Mouse (Mus musculus) stomach, postnatal 0 days (tissue): ENCODE results near the gene Bptf. TPM values are rescaled to one million over a fixed set of nuclear protein-coding genes. Genes with fewer than 3 reads are reported as not detected.

Source experiments
- ATAC-seq: fragments of 200-750 bp; cut with Nextera tagmentation; 2 replicates; pipeline ENCODE4 v1.8.0; 2017; ENCODE audit not compliant: low FRiP score, low TSS enrichment
- DNase-seq: peaks from one replicate; pipeline ENCODE4 v3.0.0-alpha.2; 2016; ENCODE audit warnings: low spot score
- H3K27ac ChIP-seq: fragments of 300-500 bp; sonication (generic); replicated peaks from 2 replicates; pipeline ENCODE4 v1.5.1; 2014; ENCODE audit warnings: mild to moderate bottlenecking, control low read depth
- H3K27me3 ChIP-seq: fragments of 300-500 bp; sonication (generic); 2 replicates; pipeline ENCODE4 v1.6.1; 2014; ENCODE audit warnings: low read length; ENCODE audit not compliant: control insufficient read depth, insufficient read depth
- H3K36me3 ChIP-seq: fragments of 300-500 bp; sonication (generic); 2 replicates; pipeline ENCODE4 v1.6.1; 2014; ENCODE audit warnings: low read length, mixed read lengths; ENCODE audit not compliant: control insufficient read depth, insufficient read depth
- H3K4me1 ChIP-seq: fragments of 300-500 bp; sonication (generic); replicated peaks from 2 replicates; pipeline ENCODE4 v1.6.1; 2014; ENCODE audit warnings: antibody characterized with exemption; ENCODE audit not compliant: control insufficient read depth, insufficient read depth
- H3K4me2 ChIP-seq: fragments of 300-500 bp; sonication (generic); replicated peaks from 2 replicates; pipeline ENCODE4 v1.6.1; 2014; ENCODE audit warnings: low read depth, mild to moderate bottlenecking, control low read depth, moderate library complexity
- H3K4me3 ChIP-seq: fragments of 300-500 bp; sonication (generic); 2 replicates; pipeline ENCODE4 v1.5.1; 2014; ENCODE audit warnings: low read depth, low read length, control low read depth
- H3K9ac ChIP-seq: fragments of 300-500 bp; sonication (generic); 2 replicates; pipeline ENCODE4 v1.6.1; 2014; ENCODE audit warnings: mild to moderate bottlenecking, low read length, control low read depth, mixed read lengths
- H3K9me3 ChIP-seq: fragments of 300-500 bp; sonication (generic); 2 replicates; pipeline ENCODE4 v1.6.1; 2016; ENCODE audit warnings: low read length; ENCODE audit not compliant: control insufficient read depth
- CTCF ChIP-seq: IDR thresholded peaks from 2 replicates; pipeline ENCODE4 v1.5.1; 2016; ENCODE audit warnings: antibody characterized with exemption, low read depth, mild to moderate bottlenecking, moderate library complexity
- EP300 ChIP-seq: optimal IDR thresholded peaks from 2 replicates; pipeline ENCODE3; 2016; ENCODE audit warnings: antibody characterized with exemption
- WGBS: fragments of 180-500 bp; shearing (Covaris S2); extraction: QIAGEN DNeasy Blood & Tissue Kit; methylation state at CpG from one replicate; pipeline ENCODE4 v1.1.7; 2014; 5-methylcytosine and 5-hydroxymethylcytosine counted together
- polyA plus RNA-seq: library from polyadenylated mRNA; unstranded; fragments of >200 nt; fragmentation: Nextera tagmentation; extraction: Ambion mirVana; gene quantifications from 2 replicates; pipeline ENCODE4 v1.2.1, GENCODE M21; 2015

The Bptf gene
- polyA plus RNA-seq, 1 experiment from 2014 or later = 11.8 TPM

- Histone ChIP-seq H3K27ac (0 out of 2 replicates have a peak overlapping the region, but pooled peaks have one; percentile 10), H3K9ac (no peak overlapping the region), H3K27me3 (no peaks in the 10 kb centered on the region), H3K9me3 (no peaks in the 10 kb centered on the region), H3K4me3 (no peak overlapping the region), H3K4me1 (no peaks in the 10 kb centered on the region), H3K36me3 (no peaks in the 10 kb centered on the region), H3K4me2 (no peak overlapping the region)
- TF ChIP-seq EP300 (no peak), CTCF (no peak)
- DNase-seq (no peak), ATAC-seq (no peak)
- WGBS = 67% methylated on average over 4 of the region's 4 CpGs
These were observed 6.9 kb downstream of the Bptf start for GRCm38 (mm10) chr11:107125011-107125410.

GRCm38 (mm10) chr11:107124327-107124731 lies 7.6 kb downstream of the Bptf start:
- Histone ChIP-seq H3K9me3 (no peaks in the 10 kb centered on the region), H3K27ac (0 out of 2 replicates have a peak overlapping the region, but pooled peaks have one; percentile 10), H3K36me3 (no peaks in the 10 kb centered on the region), H3K4me1 (no peaks in the 10 kb centered on the region), H3K9ac (no peak overlapping the region), H3K4me3 (no peak overlapping the region), H3K27me3 (no peaks in the 10 kb centered on the region), H3K4me2 (no peak overlapping the region)
- TF ChIP-seq EP300 (no peak), CTCF (no peak)
- 14% methylated on average over 7 of the region's 7 CpGs for WGBS
- peak; percentile 89 for ATAC-seq
- peak; percentile 67 for DNase-seq

- 78% methylated on average over 12 of the region's 12 CpGs for WGBS
- no peak for ATAC-seq
These were observed 14.1 kb downstream of the Bptf start for GRCm38 (mm10) chr11:107117789-107118188.

GRCm38 (mm10) chr11:107113881-107114557 lies 17.9 kb downstream of the Bptf start:
- H3K4me1 ChIP-seq = no peaks in the 10 kb centered on the region; the same call in 1 of the 2 replicates
- no peaks in the 10 kb centered on the region for H3K9me3 ChIP-seq
- WGBS = 22% methylated on average over 10 of the region's 10 CpGs
- H3K36me3 ChIP-seq = peaks cover 11% of the 10 kb centered on the region; the same call in 1 of the 2 replicates
- ATAC-seq (no peak), DNase-seq (no peak)
- no peak overlapping the region for H3K9ac ChIP-seq
- TF ChIP-seq EP300 (no peak), CTCF (no peak)
- no peak overlapping the region for H3K4me3 ChIP-seq
- 0 out of 2 replicates have a peak overlapping the region, but pooled peaks have one; percentile 5 for H3K27ac ChIP-seq
- no peak overlapping the region; the same call in 1 of the 2 replicates for H3K4me2 ChIP-seq
- H3K27me3 ChIP-seq = no peaks in the 10 kb centered on the region

More at GRCm38 (mm10) chr11:107117789-107118188, 14.1 kb downstream of the Bptf start:
- TF ChIP-seq EP300 (no peak), CTCF (no peak)
- Histone ChIP-seq H3K9ac (no peak overlapping the region), H3K4me3 (no peak overlapping the region), H3K27me3 (no peaks in the 10 kb centered on the region), H3K27ac (no peak overlapping the region), H3K4me1 (no peaks in the 10 kb centered on the region; the same call in 1 of the 2 replicates), H3K9me3 (no peaks in the 10 kb centered on the region), H3K4me2 (no peak overlapping the region), H3K36me3 (no peaks in the 10 kb centered on the region)
- DNase-seq = no peak

GRCm38 (mm10) chr11:107113112-107113511 lies 18.8 kb downstream of the Bptf start:
- no peak overlapping the region for H3K4me2 ChIP-seq
- H3K4me1 ChIP-seq = no peaks in the 10 kb centered on the region; the same call in 1 of the 2 replicates
- no peaks in the 10 kb centered on the region for H3K9me3 ChIP-seq
- H3K27ac ChIP-seq = no peak overlapping the region
- H3K9ac ChIP-seq = no peak overlapping the region
- DNase-seq (peak; percentile 42), ATAC-seq (peak; percentile 76)
- WGBS = 56% methylated on average over 4 of the region's 4 CpGs
- H3K27me3 ChIP-seq = no peaks in the 10 kb centered on the region
- no peak overlapping the region for H3K4me3 ChIP-seq
- peaks cover 11% of the 10 kb centered on the region; the same call in 1 of the 2 replicates for H3K36me3 ChIP-seq
- TF ChIP-seq EP300 (no peak), CTCF (peak; percentile 82)

GRCm38 (mm10) chr11:107109669-107110068 lies 22.3 kb downstream of the Bptf start:
- Histone ChIP-seq H3K9me3 (no peaks in the 10 kb centered on the region), H3K4me3 (no peak overlapping the region), H3K4me1 (no peaks in the 10 kb centered on the region; the same call in 1 of the 2 replicates), H3K9ac (no peak overlapping the region), H3K36me3 (peaks cover 11% of the 10 kb centered on the region; the same call in 1 of the 2 replicates), H3K27me3 (no peaks in the 10 kb centered on the region), H3K27ac (no peak overlapping the region), H3K4me2 (no peak overlapping the region)
- WGBS = 79% methylated on average over 8 of the region's 8 CpGs
- ATAC-seq (no peak), DNase-seq (no peak)
- no peak for TF ChIP-seq EP300
- no peak for TF ChIP-seq CTCF
